Mouse (Mus musculus): ENCODE data around the gene Atg4a-ps. TPM values are rescaled to one million over a fixed set of nuclear protein-coding genes. Genes with fewer than 3 reads are reported as not detected.

The Atg4a-ps gene
- polyA plus RNA-seq, 1 experiment from 2014 or later, result not detected

DNA sequence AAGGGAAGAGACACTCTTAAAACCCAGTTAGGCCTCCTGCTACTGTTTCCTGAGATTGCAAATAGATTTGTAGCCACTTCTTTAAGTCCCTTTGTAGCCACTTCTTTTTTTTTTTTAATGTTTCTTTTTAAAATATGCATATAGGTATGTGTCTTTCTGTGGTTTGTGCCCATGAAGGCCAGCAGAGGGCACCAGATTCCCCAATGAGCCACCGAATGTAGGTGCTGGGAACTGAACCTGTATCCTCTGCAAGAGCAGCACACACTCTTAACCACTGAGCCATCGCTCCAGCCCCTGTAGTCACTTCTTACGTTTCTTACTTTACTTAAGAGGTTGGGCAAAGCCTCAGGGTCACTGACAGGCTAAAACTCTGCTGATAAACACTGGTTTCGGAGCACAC is 19.4 kb downstream of the Atg4a-ps start:
- H3K9me3 ChIP-seq (replicated peaks), result no peaks in the 10 kb centered on the region
- no peak overlapping the region for H3K9ac ChIP-seq
- H3K27ac ChIP-seq, result no peak overlapping the region
- peaks cover 9% of the 10 kb centered on the region for H3K4me1 ChIP-seq
- H3K36me3 ChIP-seq, result no peaks in the 10 kb centered on the region
- ATAC-seq (replicated peaks; ENCODE audit: low FRiP score), result no peak
- peaks cover 12% of the 10 kb centered on the region; the same call in 1 of the 2 replicates for H3K27me3 ChIP-seq
- no peak overlapping the region for H3K4me2 ChIP-seq
- 93% methylated on average over 4 of the region's 4 CpGs for WGBS
- H3K4me3 ChIP-seq (replicated peaks), result no peak overlapping the region

DNA sequence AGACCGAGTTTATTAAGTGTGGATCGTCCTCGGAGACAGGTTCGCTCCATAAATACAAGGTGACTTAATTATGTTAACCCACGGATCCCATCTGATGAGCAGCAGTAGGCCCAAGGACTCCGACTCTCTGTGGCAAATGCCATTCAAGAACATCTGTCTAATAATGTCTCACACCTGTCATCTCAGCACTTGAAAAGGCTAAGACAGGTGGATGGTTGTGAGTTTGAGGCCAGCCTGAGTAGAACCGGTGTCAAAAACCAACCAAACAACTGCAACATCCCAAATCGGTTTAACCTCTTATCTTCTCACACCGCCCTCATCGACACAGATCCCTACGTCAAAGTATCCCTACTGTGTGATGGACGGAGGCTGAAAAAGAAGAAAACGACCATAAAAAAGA is 20.7 kb downstream of the Atg4a-ps start:
- peaks cover 14% of the 10 kb centered on the region; the same call in 1 of the 2 replicates for H3K27me3 ChIP-seq
- 63% methylated on average over 13 of the region's 13 CpGs for WGBS
- no peaks in the 10 kb centered on the region for H3K9me3 ChIP-seq (replicated peaks)
- no peak overlapping the region for H3K4me3 ChIP-seq (replicated peaks)
- no peak overlapping the region for H3K9ac ChIP-seq
- no peak overlapping the region for H3K27ac ChIP-seq
- H3K36me3 ChIP-seq, result no peaks in the 10 kb centered on the region
- ATAC-seq (replicated peaks; ENCODE audit: low FRiP score), result no peak
- no peak overlapping the region for H3K4me2 ChIP-seq
- H3K4me1 ChIP-seq, result peaks cover 9% of the 10 kb centered on the region

DNA sequence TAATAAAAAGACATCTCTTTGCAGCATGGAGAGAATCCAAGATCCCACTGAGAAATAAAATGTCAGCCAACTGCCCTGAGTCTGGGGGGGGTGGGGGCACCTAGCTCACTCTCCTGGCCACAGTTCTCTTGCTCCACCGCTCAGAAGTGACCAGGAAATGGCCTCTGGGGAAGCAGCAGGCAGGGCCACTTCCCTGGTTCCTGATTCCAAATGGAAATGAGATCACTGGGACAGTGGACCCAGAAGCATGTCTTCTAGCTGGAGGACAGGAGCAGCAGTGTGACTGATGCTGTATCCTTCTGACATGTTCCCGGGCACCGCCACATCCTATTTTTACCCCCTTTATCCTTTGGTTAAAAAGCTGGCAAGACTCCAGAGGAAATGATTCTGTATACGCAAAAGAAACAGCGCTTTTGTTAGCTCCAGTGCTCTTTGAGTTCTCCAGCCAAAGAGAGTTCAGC is 21.2 kb downstream of the Atg4a-ps start:
- Histone ChIP-seq H3K4me3 (replicated peaks) (no peak overlapping the region), H3K36me3 (no peaks in the 10 kb centered on the region), H3K9me3 (replicated peaks) (no peaks in the 10 kb centered on the region), H3K27me3 (peaks cover 14% of the 10 kb centered on the region; the same call in 1 of the 2 replicates), H3K4me2 (no peak overlapping the region), H3K4me1 (peaks cover 9% of the 10 kb centered on the region), H3K27ac (no peak overlapping the region), H3K9ac (no peak overlapping the region)
- no peak for ATAC-seq (replicated peaks; ENCODE audit: low FRiP score)
- 29% methylated on average over 5 of the region's 5 CpGs for WGBS

GRCm38 (mm10) chr3:103623893-103624470 is 21.9 kb downstream of the Atg4a-ps start:
- Histone ChIP-seq H3K9me3 (replicated peaks) (no peaks in the 10 kb centered on the region), H3K4me3 (replicated peaks) (no peak overlapping the region), H3K4me2 (no peak overlapping the region), H3K27ac (no peak overlapping the region), H3K9ac (no peak overlapping the region), H3K36me3 (no peaks in the 10 kb centered on the region), H3K4me1 (peaks cover 9% of the 10 kb centered on the region), H3K27me3 (peaks cover 14% of the 10 kb centered on the region; the same call in 1 of the 2 replicates)
- no peak for ATAC-seq (replicated peaks; ENCODE audit: low FRiP score)
- 87% methylated on average over 10 of the region's 10 CpGs for WGBS

DNA sequence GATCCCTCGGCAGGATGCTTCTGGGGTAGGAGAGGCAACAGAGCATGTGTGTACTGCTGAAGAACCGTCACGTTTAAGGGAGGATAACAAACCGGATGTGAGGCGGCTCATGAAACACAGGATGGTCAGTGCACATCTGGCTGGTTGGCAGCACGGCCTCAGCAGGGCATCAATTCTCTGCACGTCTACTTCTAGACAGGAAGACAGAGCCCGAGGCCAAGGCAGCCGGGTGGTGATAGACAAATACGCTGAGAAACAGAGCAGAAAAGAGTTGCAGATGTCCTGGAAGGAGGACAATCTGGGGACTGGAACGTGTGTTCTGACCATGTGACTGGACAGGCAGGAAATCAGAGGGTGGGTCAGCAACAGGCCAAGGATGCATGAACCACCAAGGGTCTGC is 25.8 kb downstream of the Atg4a-ps start:
- Histone ChIP-seq H3K27ac (no peak overlapping the region), H3K9me3 (replicated peaks) (no peaks in the 10 kb centered on the region), H3K4me1 (peaks cover 9% of the 10 kb centered on the region), H3K4me3 (replicated peaks) (no peak overlapping the region), H3K36me3 (no peaks in the 10 kb centered on the region), H3K9ac (no peak overlapping the region), H3K27me3 (0 out of 2 replicates have a peak, but pooled peaks cover 8% of the 10 kb centered on the region), H3K4me2 (no peak overlapping the region)
- ATAC-seq (replicated peaks; ENCODE audit: low FRiP score), result no peak
- WGBS, result 56% methylated on average over 11 of the region's 11 CpGs

DNA sequence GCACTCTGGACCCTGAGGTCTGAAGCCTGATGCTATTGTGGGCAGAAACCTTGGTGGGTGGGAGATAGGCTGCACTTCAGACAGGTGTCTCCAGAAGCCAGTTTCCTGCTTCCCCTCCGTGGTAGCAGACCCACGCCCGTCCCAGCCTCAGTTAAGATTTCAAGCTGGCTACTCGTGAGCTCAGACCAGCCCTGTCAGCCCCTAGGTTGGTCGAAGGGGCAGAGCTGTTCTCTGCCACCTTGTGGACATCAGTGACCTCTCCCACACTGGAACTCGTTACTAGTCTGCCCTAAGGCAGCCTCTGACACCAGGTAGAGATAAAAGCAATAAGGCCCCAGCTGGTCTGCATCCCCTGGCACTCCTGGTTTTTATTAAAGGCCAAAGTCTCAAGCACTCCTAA is 28.9 kb downstream of the Atg4a-ps start:
- Histone ChIP-seq H3K9me3 (replicated peaks) (no peaks in the 10 kb centered on the region), H3K4me3 (replicated peaks) (no peak overlapping the region), H3K4me2 (no peak overlapping the region), H3K27ac (no peak overlapping the region), H3K9ac (no peak overlapping the region), H3K4me1 (no peaks in the 10 kb centered on the region), H3K27me3 (0 out of 2 replicates have a peak, but pooled peaks cover 8% of the 10 kb centered on the region), H3K36me3 (no peaks in the 10 kb centered on the region)
- ATAC-seq (replicated peaks; ENCODE audit: low FRiP score), result no peak
- WGBS, result 25% methylated on average over 6 of the region's 6 CpGs

- ATAC-seq (replicated peaks; ENCODE audit: low FRiP score), result no peak
- no peak overlapping the region for H3K9ac ChIP-seq
- H3K4me1 ChIP-seq, result no peaks in the 10 kb centered on the region
- no peaks in the 10 kb centered on the region for H3K36me3 ChIP-seq
- H3K27me3 ChIP-seq, result 0 out of 2 replicates have a peak, but pooled peaks cover 3% of the 10 kb centered on the region
- no peak overlapping the region for H3K4me2 ChIP-seq
- no peak overlapping the region for H3K4me3 ChIP-seq (replicated peaks)
- H3K9me3 ChIP-seq (replicated peaks), result no peaks in the 10 kb centered on the region
- no peak overlapping the region for H3K27ac ChIP-seq
- 82% methylated on average over 4 of the region's 4 CpGs for WGBS
Measured at GRCm38 (mm10) chr3:103615621-103616020, 30.2 kb downstream of the Atg4a-ps start.

DNA sequence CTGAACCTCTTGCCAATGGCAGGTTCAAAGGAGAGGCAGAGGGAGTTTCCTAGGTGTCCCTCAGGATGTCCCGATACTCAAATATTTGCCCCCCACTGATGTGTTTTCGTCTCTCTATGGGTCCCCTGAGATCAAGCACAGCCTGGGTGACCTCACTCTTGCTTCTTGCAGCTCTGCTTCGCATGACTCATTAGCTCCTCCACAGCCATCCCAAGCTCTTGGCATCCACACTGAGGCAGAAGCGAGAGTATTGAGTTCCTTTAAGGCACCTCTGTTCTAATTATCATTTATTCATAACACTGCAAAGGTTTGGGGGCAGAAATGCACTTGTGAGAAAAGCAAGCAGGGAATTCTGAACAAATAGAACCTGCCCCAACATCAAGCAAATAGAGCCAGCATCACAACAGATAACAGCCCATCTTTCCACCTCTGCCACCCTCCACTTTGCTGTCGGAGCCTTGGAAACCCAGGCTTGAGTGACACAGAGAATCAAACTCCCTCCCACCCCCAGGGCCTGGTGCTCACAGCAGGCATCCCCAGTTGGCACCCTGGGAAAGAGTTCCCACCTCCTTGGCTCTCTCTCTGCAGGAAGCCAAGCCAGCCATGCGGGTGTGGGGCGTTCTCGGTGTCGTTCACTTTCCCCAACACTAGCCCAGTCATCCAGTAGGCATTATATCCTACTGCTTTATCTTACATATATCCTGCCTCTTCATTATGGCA is 33.1 kb downstream of the Atg4a-ps start:
- H3K9ac ChIP-seq, result no peak overlapping the region
- H3K27ac ChIP-seq, result no peak overlapping the region
- no peaks in the 10 kb centered on the region for H3K4me1 ChIP-seq
- no peak for ATAC-seq (replicated peaks; ENCODE audit: low FRiP score)
- no peak overlapping the region for H3K4me2 ChIP-seq
- 76% methylated on average over 9 of the region's 9 CpGs for WGBS
- H3K4me3 ChIP-seq (replicated peaks), result no peak overlapping the region
- H3K27me3 ChIP-seq, result no peaks in the 10 kb centered on the region
- no peaks in the 10 kb centered on the region for H3K36me3 ChIP-seq
- no peaks in the 10 kb centered on the region for H3K9me3 ChIP-seq (replicated peaks)

GRCm38 (mm10) chr3:103610231-103610630 is 35.6 kb downstream of the Atg4a-ps start:
- no peak overlapping the region for H3K4me3 ChIP-seq (replicated peaks)
- no peak overlapping the region for H3K27ac ChIP-seq
- no peaks in the 10 kb centered on the region for H3K27me3 ChIP-seq
- no peaks in the 10 kb centered on the region for H3K36me3 ChIP-seq
- no peak overlapping the region for H3K4me2 ChIP-seq
- WGBS, result 90% methylated on average over 5 of the region's 5 CpGs
- no peaks in the 10 kb centered on the region for H3K9me3 ChIP-seq (replicated peaks)
- no peak overlapping the region for H3K9ac ChIP-seq
- no peaks in the 10 kb centered on the region for H3K4me1 ChIP-seq
- no peak for ATAC-seq (replicated peaks; ENCODE audit: low FRiP score)

DNA sequence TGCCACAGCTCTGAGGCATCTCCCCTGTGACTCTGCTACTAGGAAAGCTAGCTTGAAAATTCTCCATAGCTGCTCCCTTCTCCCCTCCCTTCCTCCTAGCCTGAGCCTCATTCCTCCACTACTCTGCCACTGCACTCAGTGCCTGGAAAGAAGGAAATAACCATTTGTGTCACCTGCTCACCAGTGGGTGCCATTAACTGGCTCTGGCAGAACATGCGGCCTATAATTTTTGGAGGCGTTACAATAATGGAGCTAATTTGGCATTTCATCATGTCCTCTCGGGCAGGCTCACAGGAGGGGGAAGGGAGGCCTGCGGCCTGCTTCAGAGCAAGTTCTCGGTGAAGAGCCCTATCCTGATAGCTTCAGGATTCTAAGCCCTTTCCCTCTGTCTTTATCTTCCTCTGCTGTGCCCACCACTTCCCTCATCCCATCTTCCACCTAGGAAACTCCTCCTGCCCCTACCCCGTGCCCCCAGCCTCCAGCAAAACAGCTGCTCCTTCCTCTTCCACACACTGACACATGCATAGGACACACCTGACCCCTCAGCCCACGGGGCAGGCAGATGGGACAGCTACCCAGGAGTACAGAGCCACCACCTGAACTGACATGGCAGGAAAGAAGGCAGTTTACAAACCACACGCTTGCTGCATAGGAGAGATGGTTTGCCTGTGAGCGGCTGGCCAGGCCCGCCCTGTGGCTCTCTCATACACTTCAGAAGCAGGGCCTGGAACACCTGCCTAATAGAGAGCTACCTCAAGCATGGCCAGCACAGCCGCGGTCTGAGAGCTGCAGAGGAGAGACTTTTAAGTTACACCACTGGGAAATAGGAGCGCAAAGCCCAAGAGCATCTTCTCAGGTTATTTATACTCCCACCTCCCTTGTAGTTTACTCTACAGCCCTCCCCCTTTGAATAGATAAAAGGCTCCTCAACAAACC is 38.9 kb downstream of the Atg4a-ps start:
- 82% methylated on average over 13 of the region's 13 CpGs for WGBS
- Histone ChIP-seq H3K4me2 (no peak overlapping the region), H3K9me3 (replicated peaks) (no peaks in the 10 kb centered on the region), H3K36me3 (no peaks in the 10 kb centered on the region), H3K27me3 (no peaks in the 10 kb centered on the region), H3K9ac (no peak overlapping the region), H3K4me3 (replicated peaks) (no peak overlapping the region), H3K27ac (no peak overlapping the region), H3K4me1 (peaks cover 5% of the 10 kb centered on the region; the same call in 1 of the 2 replicates)
- no peak for ATAC-seq (replicated peaks; ENCODE audit: low FRiP score)

DNA sequence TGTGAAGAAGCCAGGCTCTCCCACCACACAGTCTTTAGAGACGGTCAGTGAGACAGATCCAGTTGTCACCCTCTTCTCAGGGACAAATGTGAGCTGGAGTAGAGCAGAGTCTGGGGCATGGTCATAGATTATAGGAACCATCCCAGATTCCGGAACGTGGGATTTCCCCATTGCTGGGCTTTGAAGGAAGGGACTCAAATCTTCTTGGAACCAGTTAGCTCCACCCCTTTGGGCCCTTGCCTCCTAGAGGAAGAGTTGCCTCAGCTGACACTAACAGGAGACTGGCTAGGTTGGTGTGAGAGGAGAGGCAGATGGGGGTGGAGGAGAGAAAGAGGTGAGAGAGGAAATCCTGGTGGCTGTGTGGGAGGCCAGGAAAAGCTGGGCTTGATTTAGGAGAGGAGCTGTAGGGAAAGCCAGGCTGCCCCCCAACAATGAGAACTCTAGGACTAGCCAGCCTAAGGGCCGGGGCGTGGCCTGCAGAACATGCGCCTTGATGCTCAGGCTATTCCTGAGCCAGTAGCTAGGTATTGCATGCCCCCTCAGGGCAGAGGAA is 39.7 kb downstream of the Atg4a-ps start:
- 84% methylated on average over 6 of the region's 6 CpGs for WGBS
- Histone ChIP-seq H3K27me3 (no peaks in the 10 kb centered on the region), H3K27ac (no peak overlapping the region), H3K4me2 (no peak overlapping the region), H3K9me3 (replicated peaks) (no peaks in the 10 kb centered on the region), H3K36me3 (no peaks in the 10 kb centered on the region), H3K4me1 (peaks cover 9% of the 10 kb centered on the region), H3K9ac (no peak overlapping the region), H3K4me3 (replicated peaks) (no peak overlapping the region)
- no peak for ATAC-seq (replicated peaks; ENCODE audit: low FRiP score)
